Mouse (Mus musculus) heart, adult 2 months (tissue): ENCODE measurements at regions not wholly inside any gene's neighbourhood (a gene's known extent, or its start where the extent isn't known, plus 50 kb on each side); places are given as distances from the start of the nearest gene placed in this dataset.

Source experiments
- CTCF ChIP-seq: fragments of 200-600 bp; IDR thresholded peaks from 2 replicates; pipeline ENCODE4 v1.8.1; 2022; ENCODE audit warnings: antibody characterized with exemption, mild to moderate bottlenecking, moderate library complexity
- POLR2A ChIP-seq: fragments of 200-500 bp; IDR thresholded peaks from 2 replicates; pipeline ENCODE4 v1.6.1; 2011; ENCODE audit warnings: mild to moderate bottlenecking, low read depth, low read length, control low read depth; ENCODE audit not compliant: insufficient read depth

- TF ChIP-seq CTCF = no peak
- TF ChIP-seq POLR2A = no peak
These were observed 113.6 kb upstream of the Ube2e3 start for GRCm38 (mm10) chr2:78754362-78754761.
